Mouse (Mus musculus) hindbrain, embryonic 11.5 days (tissue): ENCODE results near the gene Kcna7. TPM values are rescaled to one million over a fixed set of nuclear protein-coding genes. Genes with fewer than 3 reads are reported as not detected.

Source experiments
- ATAC-seq: fragments of 200-750 bp; cut with Nextera tagmentation; 2 replicates; pipeline ENCODE4 v1.8.0; 2017; ENCODE audit warnings: mild to moderate bottlenecking, moderate TSS enrichment, moderate library complexity; ENCODE audit not compliant: low FRiP score
- DNase-seq: peaks from one replicate; pipeline ENCODE4 v3.0.0-alpha.2; 2015; ENCODE audit warnings: low spot score
- H3K27ac ChIP-seq: fragments of 300-500 bp; sonication (generic); 2 replicates; pipeline ENCODE4 v1.5.1; 2014; ENCODE audit warnings: mild to moderate bottlenecking, low read depth, low read length
- H3K27me3 ChIP-seq: fragments of 300-500 bp; sonication (generic); 2 replicates; pipeline ENCODE4 v1.6.1; 2014; ENCODE audit warnings: mild to moderate bottlenecking, low read length, moderate library complexity, mixed read lengths; ENCODE audit not compliant: control insufficient read depth, insufficient read depth
- H3K36me3 ChIP-seq: fragments of 300-500 bp; sonication (generic); 2 replicates; pipeline ENCODE4 v1.6.1; 2014; ENCODE audit warnings: mild to moderate bottlenecking, low read length, moderate library complexity, mixed read lengths; ENCODE audit not compliant: control insufficient read depth, insufficient read depth
- H3K4me1 ChIP-seq: fragments of 300-500 bp; sonication (generic); replicated peaks from 2 replicates; pipeline ENCODE4 v1.6.1; 2014; ENCODE audit warnings: low read length, mixed read lengths; ENCODE audit not compliant: control insufficient read depth, insufficient read depth
- H3K4me2 ChIP-seq: fragments of 300-500 bp; sonication (generic); replicated peaks from 2 replicates; pipeline ENCODE4 v1.6.1; 2014; ENCODE audit warnings: mild to moderate bottlenecking, low read depth, low read length
- H3K4me3 ChIP-seq: fragments of 300-500 bp; sonication (generic); 2 replicates; pipeline ENCODE4 v1.5.1; 2014; ENCODE audit warnings: low read depth, low read length
- H3K9ac ChIP-seq: fragments of 300-500 bp; sonication (generic); 2 replicates; pipeline ENCODE4 v1.6.1; 2014; ENCODE audit warnings: low read depth, low read length
- H3K9me3 ChIP-seq: fragments of 300-500 bp; sonication (generic); 2 replicates; pipeline ENCODE4 v1.6.1; 2016; ENCODE audit warnings: low read length; ENCODE audit not compliant: control insufficient read depth
- WGBS: fragments of 180-500 bp; shearing (Covaris S2); extraction: QIAGEN DNeasy Blood & Tissue Kit; methylation state at CpG from one replicate; pipeline ENCODE4 v1.1.7; 2014; 5-methylcytosine and 5-hydroxymethylcytosine counted together
- polyA plus RNA-seq: library from polyadenylated mRNA; unstranded; fragments of >200 nt; fragmentation: Nextera tagmentation; extraction: Ambion mirVana; gene quantifications from 2 replicates; pipeline ENCODE4 v1.2.1, GENCODE M21; 2014

Gene Kcna7
- polyA plus RNA-seq, 1 experiment from 2014 or later: not detected

- Histone ChIP-seq H3K4me1 (peaks cover 16% of the 10 kb centered on the region), H3K27me3 (no peaks in the 10 kb centered on the region), H3K27ac (peak overlapping the region; percentile 67), H3K9me3 (no peaks in the 10 kb centered on the region), H3K4me2 (peak overlapping the region; percentile 64), H3K4me3 (peak overlapping the region; percentile 84), H3K9ac (peak overlapping the region; percentile 92), H3K36me3 (peaks cover 8% of the 10 kb centered on the region)
- peak; percentile 92 for DNase-seq
- 1% methylated on average over 38 of the region's 43 CpGs for WGBS
- ATAC-seq: peak; percentile 80
Measured at GRCm38 (mm10) chr7:45458748-45459563, 53.5 kb downstream of the Kcna7 start.

Other genes starting within 250 kb of the Kcna7 start
- gene Slc17a7, start 241.7 kb upstream of the Kcna7 start, polyA plus RNA-seq: 0.51 and 1.1 TPM in 2 replicates
- not detected in 2 replicates for gene Gfy, start 226.1 kb upstream of the Kcna7 start, polyA plus RNA-seq
- gene Pth2, start 224.7 kb upstream of the Kcna7 start, polyA plus RNA-seq: not detected in 2 replicates
- 0.31 and 0.40 TPM in 2 replicates for gene Ccdc155, start 200.8 kb upstream of the Kcna7 start, polyA plus RNA-seq
- gene Dkkl1, start 193.5 kb upstream of the Kcna7 start, polyA plus RNA-seq: 1.6 and 1.7 TPM in 2 replicates
- 229 and 242 TPM in 2 replicates for gene Tead2, start 189.9 kb upstream of the Kcna7 start, polyA plus RNA-seq
- gene Cd37, start 166.5 kb upstream of the Kcna7 start, polyA plus RNA-seq: 1.1 and 2.5 TPM in 2 replicates
- 0.14 and 0.32 TPM in 2 replicates for gene Slc6a16, start 164.6 kb upstream of the Kcna7 start, polyA plus RNA-seq
- not detected in 2 replicates for gene Slc6a21, start 128.1 kb upstream of the Kcna7 start, polyA plus RNA-seq
- 5.2 and 6.9 TPM in 2 replicates for gene Trpm4, start 71.9 kb upstream of the Kcna7 start, polyA plus RNA-seq
- gene Hrc, start 70.4 kb upstream of the Kcna7 start, polyA plus RNA-seq: 0.68 and 0.77 TPM in 2 replicates
- 8.2 and 9.5 TPM in 2 replicates for gene Ppfia3, start 38.6 kb upstream of the Kcna7 start, polyA plus RNA-seq
- 0.92 and 1.7 TPM in 2 replicates for gene Lin7b, start 35.1 kb upstream of the Kcna7 start, polyA plus RNA-seq
- 76.5 and 114 TPM in 2 replicates for gene Snrnp70, start 9.9 kb upstream of the Kcna7 start, polyA plus RNA-seq
- gene Ntf5, start 8.0 kb downstream of the Kcna7 start, polyA plus RNA-seq: 0.99 and 1.2 TPM in 2 replicates
- 0.47 TPM in 1 of 2 replicates, not detected in the other for gene Lhb, start 15.2 kb downstream of the Kcna7 start, polyA plus RNA-seq
- gene Gys1, start 29.2 kb downstream of the Kcna7 start, polyA plus RNA-seq: 29.2 and 30.6 TPM in 2 replicates
- 168 and 178 TPM in 2 replicates for gene Ruvbl2, start 32.4 kb downstream of the Kcna7 start, polyA plus RNA-seq
- 5,748 and 5,943 TPM in 2 replicates for gene Ftl1, start 54.2 kb downstream of the Kcna7 start, polyA plus RNA-seq
- 128 and 196 TPM in 2 replicates for gene Bax, start 61.2 kb downstream of the Kcna7 start, polyA plus RNA-seq
- 0.40 and 0.54 TPM in 2 replicates for gene Tulp2, start 76.2 kb downstream of the Kcna7 start, polyA plus RNA-seq
- gene Gm45808, start 81.2 kb downstream of the Kcna7 start, polyA plus RNA-seq: not detected in 2 replicates
- 2.9 and 4.1 TPM in 2 replicates for gene Dhdh, start 83.2 kb downstream of the Kcna7 start, polyA plus RNA-seq
- gene Nucb1, start 104.8 kb downstream of the Kcna7 start, polyA plus RNA-seq: 88.6 and 92.7 TPM in 2 replicates
- gene Ppp1r15a, start 120.6 kb downstream of the Kcna7 start, polyA plus RNA-seq: 15.1 and 15.7 TPM in 2 replicates
- gene Plekha4, start 120.7 kb downstream of the Kcna7 start, polyA plus RNA-seq: 2.1 and 2.3 TPM in 2 replicates
- 0.45 and 0.46 TPM in 2 replicates for gene Hsd17b14, start 149.2 kb downstream of the Kcna7 start, polyA plus RNA-seq
- 26.6 and 31.4 TPM in 2 replicates for gene Bcat2, start 164.5 kb downstream of the Kcna7 start, polyA plus RNA-seq
- not detected in 2 replicates for gene Fgf21, start 209.8 kb downstream of the Kcna7 start, polyA plus RNA-seq
- gene Fut1, start 211.6 kb downstream of the Kcna7 start, polyA plus RNA-seq: not detected in 2 replicates
- 0.12 and 0.18 TPM in 2 replicates for gene Izumo1, start 216.2 kb downstream of the Kcna7 start, polyA plus RNA-seq
- gene Rasip1, start 221.8 kb downstream of the Kcna7 start, polyA plus RNA-seq: 4.9 and 5.1 TPM in 2 replicates
- 1.7 and 2.1 TPM in 2 replicates for gene Mamstr, start 234.3 kb downstream of the Kcna7 start, polyA plus RNA-seq